Mouse (Mus musculus) left cerebral cortex, adult 8-10 months (tissue): Measurements from ENCODE around the gene Gpatch2l. TPM values are rescaled to one million over a fixed set of nuclear protein-coding genes. Genes with fewer than 3 reads are reported as not detected.

Experiments used
- DNase-seq, 2 experiments: peaks; one replicate each; pipeline ENCODE4 v3.0.0; 2022; ENCODE audit warnings: low spot score in 2 of 2
- total RNA-seq, 4 experiments: library from RNA; stranded (reverse); gene quantifications; 2 replicates each; pipeline ENCODE4 v1.2.4; 2022

Gene Gpatch2l
- total RNA-seq, 4 experiments from 2014 or later: 34.1 to 37.5 (median 36.1) TPM

DNA sequence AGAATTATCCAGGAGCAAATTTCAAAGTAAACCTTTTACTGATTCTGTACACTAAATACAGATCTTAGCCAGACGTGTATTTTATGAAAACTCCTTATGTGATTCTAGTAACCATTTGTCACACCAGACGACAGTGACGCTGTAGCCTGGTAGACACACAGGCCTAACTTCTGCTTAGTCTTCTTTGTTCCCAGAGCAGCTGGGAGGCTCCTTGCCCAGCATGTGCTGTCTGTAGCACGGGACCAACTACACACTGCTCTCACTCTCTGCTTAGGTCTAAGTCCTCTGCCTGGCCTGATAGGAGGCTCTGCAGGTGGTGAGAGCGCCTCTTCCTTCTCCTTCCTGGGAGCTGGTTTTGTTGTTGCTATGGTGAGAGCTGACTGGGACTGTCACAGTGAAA, 35.2 kb downstream of the Gpatch2l start:
- no peak for DNase-seq

DNA sequence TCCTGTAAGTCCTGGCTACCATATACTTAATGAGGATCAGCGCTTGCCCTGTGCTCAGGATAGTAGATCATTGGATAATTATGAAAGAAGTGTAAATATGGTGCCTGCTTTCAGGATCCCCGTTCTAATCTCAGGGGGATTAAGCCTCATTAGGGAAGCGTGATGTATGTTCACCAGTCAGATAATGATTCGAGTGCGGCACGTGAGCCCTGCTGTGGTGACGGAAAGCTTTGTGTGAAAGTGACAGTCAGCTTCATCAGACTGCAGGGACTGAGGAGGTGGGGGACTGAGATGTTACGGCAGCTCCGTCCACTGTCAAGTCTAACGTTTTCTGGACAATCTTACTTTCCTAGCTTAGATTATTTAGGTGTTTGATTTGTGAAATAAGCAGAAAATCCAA, 38.3 kb downstream of the Gpatch2l start:
- no peak for DNase-seq

DNA sequence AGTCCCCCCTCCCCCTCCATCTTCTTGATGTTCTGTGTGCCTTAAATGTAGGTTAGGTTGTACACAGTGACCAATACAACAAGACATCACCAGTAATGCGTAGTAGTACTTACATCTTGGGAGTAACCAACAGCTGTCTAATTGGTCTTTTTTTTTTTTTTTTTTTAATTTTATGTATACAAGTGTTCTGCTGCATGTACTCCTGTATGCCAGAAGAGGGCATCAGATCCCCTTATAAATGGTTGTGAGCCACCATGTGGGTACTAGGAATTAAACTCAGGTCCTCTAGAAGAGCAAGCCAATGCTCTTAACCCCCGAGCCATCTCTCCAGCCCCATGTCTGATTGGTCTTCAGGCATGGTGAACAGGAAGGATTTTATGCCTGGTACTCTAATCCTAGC, 44.0 kb downstream of the Gpatch2l start:
- no peak for DNase-seq

DNA sequence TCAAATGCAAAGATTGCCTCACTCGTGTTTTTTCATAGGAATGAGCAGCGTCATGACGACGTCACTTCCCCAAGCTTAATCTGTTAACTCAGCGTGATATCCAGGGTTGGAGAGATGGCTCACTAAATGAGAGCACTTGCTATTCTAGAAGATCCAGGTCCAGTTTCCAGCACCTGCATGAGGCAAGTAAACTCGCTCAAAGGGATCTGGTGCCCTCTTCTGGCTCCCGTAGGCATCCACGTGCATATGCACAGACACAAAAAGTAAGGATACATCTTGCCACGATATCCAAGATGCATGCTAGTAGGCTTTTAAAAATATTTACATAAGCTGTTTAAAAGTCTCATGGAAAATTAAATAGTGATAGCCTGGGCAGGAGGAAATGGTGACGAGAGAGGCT, 55.8 kb downstream of the Gpatch2l start:
- DNase-seq: no peak

DNA sequence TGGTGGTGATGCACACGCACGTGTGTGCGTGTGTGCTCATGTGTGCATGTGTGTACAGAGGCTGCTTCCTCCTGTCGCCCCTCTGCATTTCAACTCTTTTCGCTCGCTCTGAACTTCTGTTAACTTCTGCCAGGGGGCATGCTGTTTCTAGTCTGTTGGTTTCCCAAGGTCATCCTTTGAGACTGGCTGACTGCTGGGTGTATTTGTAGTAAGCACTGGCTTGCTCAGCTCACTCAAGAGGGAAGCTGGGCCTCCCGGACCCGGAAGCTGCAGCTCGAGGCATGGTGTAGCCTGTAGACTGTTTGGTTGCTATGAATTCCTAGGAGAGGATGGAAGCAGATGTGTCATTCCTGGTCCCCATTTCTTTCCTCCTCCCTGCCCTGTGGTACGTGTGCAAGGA, 61.3 kb downstream of the Gpatch2l start:
- no peak for DNase-seq

DNA sequence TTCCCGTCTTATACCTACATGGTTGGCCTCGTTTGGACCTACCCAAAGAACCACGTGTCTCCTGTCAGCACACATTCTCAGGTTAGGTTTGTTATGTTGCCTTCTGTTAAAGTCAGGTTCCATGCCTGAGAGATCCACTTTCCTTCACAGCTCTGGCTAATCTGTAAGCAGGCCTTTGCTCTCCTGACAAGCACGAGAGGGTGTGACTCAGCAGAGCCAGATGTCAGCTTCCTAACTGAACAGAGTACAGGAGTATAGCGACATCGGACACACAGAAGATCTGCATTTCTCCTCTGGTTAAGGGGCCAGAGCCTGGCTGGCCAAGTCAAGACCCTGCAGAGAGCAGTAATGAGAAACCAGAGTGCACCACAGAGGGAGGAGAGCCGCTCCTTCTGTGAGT, 63.4 kb downstream of the Gpatch2l start:
- no peak for DNase-seq

DNA sequence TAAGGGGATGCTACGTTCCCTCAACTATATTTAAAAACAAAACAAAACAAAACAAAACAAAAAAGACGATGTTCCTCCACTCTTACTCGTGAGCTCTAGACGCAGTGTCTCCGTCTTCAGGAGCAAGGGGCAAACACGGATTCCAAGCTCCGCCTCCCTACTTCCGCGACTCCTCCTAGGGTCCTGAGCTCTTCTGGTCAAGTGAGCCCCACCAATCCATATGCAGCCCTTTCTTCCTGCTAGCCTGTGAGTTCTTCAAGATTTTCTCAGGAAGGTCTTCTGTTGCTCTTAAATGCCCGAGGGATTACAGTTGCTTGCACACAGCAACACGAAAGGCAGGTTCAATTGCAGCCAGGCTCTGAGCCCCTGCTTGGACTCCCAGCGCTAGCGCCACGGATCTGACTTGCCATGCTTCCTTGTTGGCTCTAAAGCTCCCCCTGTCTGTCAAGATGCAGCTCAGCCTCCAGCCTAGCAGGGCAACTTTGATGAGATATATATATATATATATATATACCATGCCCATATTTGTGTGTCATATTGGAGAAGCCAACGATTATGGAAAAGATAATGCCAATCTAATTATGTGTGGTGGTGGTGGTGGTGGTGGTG, 64.1 kb downstream of the Gpatch2l start:
- no peak for DNase-seq

DNA sequence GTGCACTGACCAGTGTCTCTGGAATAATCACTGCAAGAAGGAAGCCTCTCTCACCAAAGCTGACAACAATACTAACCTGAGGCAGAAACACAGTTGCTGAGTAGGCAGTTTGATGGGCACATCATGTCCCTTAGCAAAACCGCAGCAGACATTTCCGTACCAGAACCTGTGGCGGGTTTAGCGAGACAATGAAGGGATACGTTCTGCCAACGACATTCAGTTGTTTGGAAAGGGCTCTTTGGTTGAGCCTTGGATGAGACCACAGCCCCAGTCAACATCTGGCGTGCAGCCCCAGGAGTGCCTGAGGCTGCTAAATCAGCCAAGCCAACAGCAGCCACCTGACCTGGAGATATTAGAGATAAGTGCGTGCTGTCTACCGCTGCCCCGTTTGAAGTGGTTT, 67.8 kb downstream of the Gpatch2l start:
- no peak for DNase-seq

DNA sequence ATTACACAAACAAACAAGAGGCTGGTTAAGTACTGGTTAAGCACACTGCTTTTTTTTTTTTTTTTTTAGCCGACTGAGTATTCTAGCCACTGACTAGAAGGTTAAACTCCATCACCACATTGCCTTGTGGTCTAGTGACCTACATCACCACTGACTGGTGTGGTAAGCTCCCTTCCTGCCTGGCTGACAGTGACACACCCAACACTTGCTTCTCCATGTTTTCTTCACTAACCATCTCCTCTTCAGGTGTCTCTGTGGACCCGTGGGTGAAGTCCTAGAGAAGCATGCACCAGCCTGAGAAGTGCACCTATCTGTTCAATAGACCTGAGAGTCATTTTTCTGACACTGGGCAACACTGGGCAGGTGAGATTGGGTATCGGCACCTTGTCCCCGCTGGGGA, 68.2 kb downstream of the Gpatch2l start:
- no peak for DNase-seq

DNA sequence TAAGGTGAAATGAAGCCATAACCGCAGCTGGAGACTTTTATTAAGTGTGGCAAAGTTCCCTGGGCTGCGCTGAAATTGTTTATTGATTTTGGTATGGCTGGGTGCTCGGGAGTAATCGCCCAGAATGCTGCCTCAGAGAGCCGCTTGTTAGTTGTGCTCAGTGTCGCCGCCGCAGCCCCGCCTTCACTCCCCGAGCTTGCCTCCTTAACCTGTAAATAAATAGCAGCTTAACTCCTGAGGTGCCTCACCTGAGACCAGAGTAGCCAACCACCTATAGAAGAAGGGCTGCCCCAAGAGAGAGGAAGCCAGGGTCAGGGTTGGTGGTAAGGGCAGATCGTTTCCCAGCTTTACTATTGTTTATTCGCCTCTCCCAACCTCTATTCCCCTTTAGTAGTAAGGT, 79.0 kb downstream of the Gpatch2l start:
- no peak for DNase-seq

DNA sequence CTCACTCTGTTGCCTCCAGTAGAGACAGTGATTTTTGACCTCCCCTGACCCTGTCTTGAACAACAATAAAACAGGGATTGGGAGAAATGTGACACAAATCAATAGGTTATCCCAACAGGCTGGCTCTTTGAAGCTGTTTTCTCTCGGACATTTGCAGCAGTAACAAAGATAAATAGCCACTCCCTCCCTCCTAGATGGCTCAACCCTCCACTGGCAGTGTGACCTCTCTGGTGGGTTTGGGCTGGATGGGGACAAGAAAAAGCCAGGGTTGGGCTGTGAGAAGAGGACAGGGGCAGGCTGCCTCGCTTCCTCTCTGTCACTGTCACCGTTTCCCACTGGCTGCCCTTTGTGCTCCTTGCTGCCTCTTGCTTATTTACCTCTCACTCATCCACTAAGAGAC, 82.6 kb downstream of the Gpatch2l start:
- no peak for DNase-seq

DNA sequence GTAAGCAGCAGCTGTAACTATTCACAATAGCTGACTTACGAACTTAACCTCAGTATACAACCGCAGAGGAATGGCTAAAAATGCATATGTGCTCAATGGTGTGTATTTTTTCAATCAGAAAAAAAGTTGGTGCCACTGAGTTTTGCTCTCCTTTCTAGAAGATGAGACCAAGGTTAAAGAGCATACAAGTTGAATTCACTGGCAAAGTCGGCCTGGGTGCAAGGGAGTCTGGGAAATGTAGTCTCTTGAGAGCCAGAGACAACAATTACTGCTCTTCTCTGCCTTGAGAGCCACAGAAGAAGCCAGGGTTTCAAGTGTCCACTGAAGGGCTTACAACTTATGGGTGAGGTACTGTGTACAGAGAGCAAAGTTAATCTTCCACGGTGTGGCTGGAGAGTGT, 88.2 kb downstream of the Gpatch2l start:
- DNase-seq: no peak

DNA sequence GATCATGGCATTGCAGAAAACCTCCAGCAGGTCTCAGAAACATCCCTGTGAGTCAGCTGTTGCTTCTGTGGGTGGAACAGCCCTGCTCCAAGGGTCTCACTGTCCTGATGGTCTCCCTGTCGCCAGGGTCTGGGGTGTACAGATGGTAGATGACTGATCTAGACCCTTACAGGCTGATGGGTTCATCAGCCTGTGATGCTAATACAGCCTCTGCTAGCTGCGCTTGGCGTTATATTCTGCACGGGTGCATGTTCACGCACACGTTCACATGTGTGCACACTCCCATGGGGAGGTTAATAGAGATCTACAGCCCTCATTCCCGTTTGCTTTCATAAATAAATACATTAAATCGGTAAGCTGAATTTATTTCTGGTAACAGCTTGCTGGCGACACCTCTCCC, 89.0 kb downstream of the Gpatch2l start:
- DNase-seq: no peak

DNA sequence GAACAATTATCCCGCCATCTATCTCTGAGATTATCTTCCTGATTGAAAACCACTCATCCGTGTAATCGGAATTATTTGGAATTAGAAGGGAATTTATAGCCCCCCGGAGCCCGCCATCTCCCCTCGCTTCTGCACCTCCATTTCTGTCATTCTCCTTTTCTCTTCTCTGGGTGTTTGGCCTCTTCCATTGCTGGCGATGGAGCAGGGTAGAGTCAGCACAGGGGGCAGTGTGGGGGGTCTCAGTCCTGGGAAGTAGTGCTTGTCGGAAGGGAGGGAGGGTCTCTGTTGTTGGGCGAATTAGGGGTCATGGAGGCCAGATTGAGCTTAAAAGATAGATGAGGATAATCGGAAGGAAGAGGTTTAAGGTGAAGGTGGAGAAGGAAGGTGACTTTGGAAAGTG, 89.6 kb downstream of the Gpatch2l start:
- no peak for DNase-seq

DNA sequence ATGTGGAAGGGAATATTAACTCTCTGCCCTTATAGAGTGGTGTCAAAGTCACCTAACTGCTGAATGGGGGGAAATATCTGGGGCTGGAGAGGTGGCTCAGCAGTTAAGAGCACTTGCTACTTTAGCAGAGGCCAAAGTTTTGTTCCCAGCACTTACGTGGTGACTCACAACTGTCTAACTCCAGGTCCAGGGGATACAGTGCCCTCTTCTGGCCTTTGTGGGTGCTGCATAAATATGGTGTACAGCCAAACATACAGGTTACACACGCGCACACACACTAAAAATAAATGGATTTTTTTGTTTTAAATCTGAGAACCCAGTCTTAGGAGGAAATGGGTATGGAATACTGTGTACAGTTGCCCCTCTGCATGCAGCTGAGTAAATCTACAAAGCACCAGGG, 94.6 kb downstream of the Gpatch2l start:
- DNase-seq: no peak

DNA sequence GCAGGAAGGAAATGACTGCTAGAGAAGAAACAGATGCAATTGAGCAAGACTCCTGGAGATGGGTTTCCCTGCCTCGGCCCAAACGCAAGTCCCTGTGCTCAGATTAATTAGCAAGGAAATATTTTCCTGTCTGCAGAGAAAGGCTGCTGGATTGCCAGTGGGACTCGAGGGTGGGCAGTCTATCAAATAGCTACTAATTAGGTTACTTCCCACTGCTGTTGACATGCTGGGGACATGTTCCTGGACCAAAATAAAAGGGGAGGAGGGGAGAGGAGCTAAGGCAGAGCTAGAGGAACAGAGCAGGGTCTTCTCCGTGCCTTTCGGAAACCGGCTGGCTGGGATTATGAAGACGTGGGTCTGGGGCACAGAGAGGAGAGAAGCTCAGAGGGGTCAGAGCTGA, 95.2 kb downstream of the Gpatch2l start:
- no peak for DNase-seq

Other genes with a start within 250 kb of the Gpatch2l start
- gene Tgfb3, start 162.8 kb upstream of the Gpatch2l start, total RNA-seq: 10 to 100 TPM; 13.9 to 14.8 (median 14.2) TPM
- 10 to 100 TPM; 13.8 to 16.1 (median 15.1) TPM for gene Ift43, start 159.3 kb upstream of the Gpatch2l start, total RNA-seq
- 1 to 10 TPM; 1.6 to 2.3 (median 1.8) TPM for gene Esrrb, start 119.3 kb downstream of the Gpatch2l start, total RNA-seq